Mouse (Mus musculus): ENCODE measurements around the gene Srgap3. TPM values are rescaled to one million over a fixed set of nuclear protein-coding genes. Genes with fewer than 3 reads are reported as not detected.

Gene Srgap3
- total RNA-seq, 2 experiments from 2014 or later, result 0.81 to 1.0 TPM

- intact Hi-C loops (cut with DNase I), result no loop called here
- no peak for DNase-seq
Observed at GRCm38 (mm10) chr6:112950205-112951110, 3.4 kb upstream of the Srgap3 start.

GRCm38 (mm10) chr6:112949220-112949619, 2.2 kb upstream of the Srgap3 start:
- no peak for DNase-seq
- intact Hi-C loops (cut with DNase I), result loop anchor here (5.0 kb wide), 1 partner anchor 107 kb away; no protein-coding TSS in a partner anchor

GRCm38 (mm10) chr6:112948416-112948815, 1.4 kb upstream of the Srgap3 start:
- intact Hi-C loops (cut with DNase I), result loop anchor here (5.0 kb wide), 1 partner anchor 106 kb away; no protein-coding TSS in a partner anchor

GRCm38 (mm10) chr6:112946021-112946811, 850 bp downstream of the Srgap3 start:
- intact Hi-C loops (cut with DNase I), result loop anchor here (5.0 kb wide), 1 partner anchor 104 kb away; no protein-coding TSS in a partner anchor
- peak; percentile 6 to 31 for DNase-seq

More at GRCm38 (mm10) chr6:112948416-112948815, 1.4 kb upstream of the Srgap3 start:
- DNase-seq, result no peak

- peak in 1 of 2 experiments; percentile 4 for DNase-seq
- intact Hi-C loops (cut with DNase I), result loop anchor here (5.0 kb wide), 1 partner anchor 103 kb away; no protein-coding TSS in a partner anchor
Observed at GRCm38 (mm10) chr6:112945181-112945751, 1.8 kb downstream of the Srgap3 start.

GRCm38 (mm10) chr6:112943596-112944245, 3.3 kb downstream of the Srgap3 start:
- no peak for DNase-seq
- intact Hi-C loops (cut with DNase I), result no loop called here

- intact Hi-C loops (cut with DNase I), result no loop called here
- no peak for DNase-seq
Observed at GRCm38 (mm10) chr6:112939281-112939680, 7.8 kb downstream of the Srgap3 start.

- intact Hi-C loops (cut with DNase I), result no loop called here
Observed at GRCm38 (mm10) chr6:112937791-112938190, 9.3 kb downstream of the Srgap3 start.

GRCm38 (mm10) chr6:112934501-112934900, 12.6 kb downstream of the Srgap3 start:
- intact Hi-C loops (cut with DNase I), result no loop called here
- DNase-seq, result no peak

More at GRCm38 (mm10) chr6:112937791-112938190, 9.3 kb downstream of the Srgap3 start:
- no peak for DNase-seq

GRCm38 (mm10) chr6:112932611-112933010, 14.5 kb downstream of the Srgap3 start:
- intact Hi-C loops (cut with DNase I), result no loop called here
- no peak for DNase-seq

GRCm38 (mm10) chr6:112930011-112930451, 17.0 kb downstream of the Srgap3 start:
- intact Hi-C loops (cut with DNase I), result no loop called here
- DNase-seq, result no peak

- intact Hi-C loops (cut with DNase I), result no loop called here
- no peak for DNase-seq
Observed at GRCm38 (mm10) chr6:112929291-112929984, 17.6 kb downstream of the Srgap3 start.

- no peak for DNase-seq
- intact Hi-C loops (cut with DNase I), result no loop called here
Observed at GRCm38 (mm10) chr6:112928841-112929240, 18.2 kb downstream of the Srgap3 start.

- intact Hi-C loops (cut with DNase I), result no loop called here
- DNase-seq, result no peak
Observed at GRCm38 (mm10) chr6:112927341-112927740, 19.7 kb downstream of the Srgap3 start.

GRCm38 (mm10) chr6:112926011-112926410, 21.1 kb downstream of the Srgap3 start:
- intact Hi-C loops (cut with DNase I), result no loop called here
- DNase-seq, result no peak

GRCm38 (mm10) chr6:112925234-112925975, 21.7 kb downstream of the Srgap3 start:
- peak; percentile 4 to 9 for DNase-seq
- intact Hi-C loops (cut with DNase I), result no loop called here

GRCm38 (mm10) chr6:112924606-112925141, 22.4 kb downstream of the Srgap3 start:
- intact Hi-C loops (cut with DNase I), result no loop called here
- peak in 1 of 2 experiments; percentile 6 for DNase-seq

- no peak for DNase-seq
- intact Hi-C loops (cut with DNase I), result no loop called here
Observed at GRCm38 (mm10) chr6:112920619-112921195, 26.4 kb downstream of the Srgap3 start.
